30 mouse cellular contexts compared by ENCODE assay signal in genomic region chr2:38377254-38377653, GRCm38 (mm10). TPM values are rescaled to one million over a fixed set of nuclear protein-coding genes. Genes with fewer than 3 reads are reported as not detected.
A peak's percentile ranks its signal among the peaks of the same experiment; 100 is the strongest.
DNase-seq lines count a peak whose midpoint lies in the region; ATAC-seq and TF ChIP-seq lines count a peak whose summit lies in the region.
"Had no signal": no experiment of that assay in that cellular context is flagged by ENCODE, and none has a peak within 500 bp of the region (broad histone marks: within the 10 kb centered on the region; RNA-seq: fewer than 3 reads in every experiment).

No protein-coding gene starts in this region.

- H3K9me3 ChIP-seq in forebrain, embryonic 10.5 days = no peaks in the 10 kb centered on the region
- no peaks in the 10 kb centered on the region for H3K9me3 ChIP-seq in forebrain, embryonic 16.5 days (ENCODE audit: control insufficient read depth, low read length)
- no peaks in the 10 kb centered on the region for H3K9me3 ChIP-seq in intestine, embryonic 14.5 days (ENCODE audit: control insufficient read depth, low read length)
- no peaks in the 10 kb centered on the region for H3K9me3 ChIP-seq in intestine, postnatal 0 days (ENCODE audit: control insufficient read depth)
- H3K9me3 ChIP-seq: embryonic facial prominence, embryonic 10.5 days; embryonic facial prominence, embryonic 13.5 days; forebrain, embryonic 13.5 days; heart, embryonic 10.5 days; hindbrain, embryonic 12.5 days had no signal

- no peaks in the 10 kb centered on the region for H3K36me3 ChIP-seq in forebrain, embryonic 10.5 days (replicated peaks)
- H3K36me3 ChIP-seq in forebrain, embryonic 16.5 days (ENCODE audit: control insufficient read depth, insufficient read depth) = no peaks in the 10 kb centered on the region
- H3K36me3 ChIP-seq in intestine, embryonic 14.5 days (ENCODE audit: control insufficient read depth, insufficient read depth, low read length) = no peaks in the 10 kb centered on the region
- no peaks in the 10 kb centered on the region for H3K36me3 ChIP-seq in intestine, postnatal 0 days (ENCODE audit: control insufficient read depth, insufficient read depth)
- H3K36me3 ChIP-seq: embryonic facial prominence, embryonic 10.5 days; embryonic facial prominence, embryonic 13.5 days; heart, embryonic 10.5 days; heart, embryonic 13.5 days; hindbrain, embryonic 12.5 days had no signal

- ATAC-seq in forebrain, embryonic 16.5 days = no peak
- 0 out of 2 replicates have a peak, but pooled peaks have one; percentile 3 for ATAC-seq in intestine, embryonic 14.5 days (replicated peaks; ENCODE audit: low FRiP score, low TSS enrichment, low read depth)
- ATAC-seq in intestine, postnatal 0 days = no peak
- ATAC-seq: activated CD4-positive, CD25-positive, alpha-beta regulatory T cell, adult 4 months; forebrain, embryonic 13.5 days; forebrain, postnatal 0 days; hindbrain, embryonic 16.5 days; intestine, embryonic 16.5 days had no signal

- DNase-seq in cerebellum, adult 11-12 months = peak; percentile 36
- no peak for DNase-seq in cerebellum, adult 9-10 months
- DNase-seq in cerebellum, adult 9-11 months = peak; percentile 54
- DNase-seq in cerebellum, postnatal 4 days (ENCODE audit: low spot score in 2 of 2) = no peak
- no peak for DNase-seq in forebrain, embryonic 10.5 days (ENCODE audit: extremely low spot score, low spot score)
- no peak for DNase-seq in intestine, embryonic 14.5 days (ENCODE audit: low spot score)
- DNase-seq: adrenal gland, adult 8-10 months; adrenal gland, postnatal 25 days; embryo, embryonic 11 days; forebrain, postnatal 0 days; gastrocnemius, adult 2 months; gastrocnemius, postnatal 14 days; heart, adult 18-20 months; heart, postnatal 14 days; heart, postnatal 4 days; kidney, adult 2 months had no signal

- H3K4me3 ChIP-seq in forebrain, embryonic 10.5 days = no peak overlapping the region
- no peak overlapping the region for H3K4me3 ChIP-seq in forebrain, embryonic 16.5 days (replicated peaks; ENCODE audit: low read length)
- no peak overlapping the region for H3K4me3 ChIP-seq in intestine, embryonic 14.5 days (ENCODE audit: low read depth, low read length)
- no peak overlapping the region for H3K4me3 ChIP-seq in intestine, postnatal 0 days (ENCODE audit: low read depth, low read length)
- H3K4me3 ChIP-seq: embryonic facial prominence, embryonic 10.5 days; embryonic facial prominence, embryonic 13.5 days; erythroblast, embryonic 14.5 days; forebrain, embryonic 13.5 days; gastrocnemius, adult 2 months; heart, embryonic 10.5 days; heart, embryonic 13.5 days; hindbrain, embryonic 12.5 days had no signal

- peak overlapping the region; percentile 26; the same call in 1 of the 2 replicates for H3K27ac ChIP-seq in forebrain, embryonic 10.5 days
- no peak overlapping the region for H3K27ac ChIP-seq in forebrain, embryonic 16.5 days (ENCODE audit: low read length)
- H3K27ac ChIP-seq in intestine, embryonic 14.5 days (ENCODE audit: low read depth) = no peak overlapping the region
- H3K27ac ChIP-seq in intestine, postnatal 0 days (ENCODE audit: low read depth, low read length) = no peak overlapping the region
- H3K27ac ChIP-seq: embryonic facial prominence, embryonic 10.5 days; embryonic facial prominence, embryonic 13.5 days; forebrain, embryonic 13.5 days; gastrocnemius, adult 2 months; heart, embryonic 10.5 days; heart, embryonic 13.5 days; hindbrain, embryonic 12.5 days had no signal

- no peak for TF ChIP-seq CTCF in intestine, postnatal 0 days (IDR thresholded peaks at IDR 0.05; ENCODE audit: low read depth)

- peaks cover 35% of the 10 kb centered on the region for H3K4me1 ChIP-seq in forebrain, embryonic 10.5 days
- peaks cover 16% of the 10 kb centered on the region for H3K4me1 ChIP-seq in forebrain, embryonic 16.5 days (replicated peaks; ENCODE audit: control insufficient read depth, insufficient read depth, low read length)
- H3K4me1 ChIP-seq in intestine, embryonic 14.5 days (replicated peaks; ENCODE audit: control insufficient read depth, insufficient read depth, low read length) = no peaks in the 10 kb centered on the region; the same call in 1 of the 2 replicates
- no peaks in the 10 kb centered on the region for H3K4me1 ChIP-seq in intestine, postnatal 0 days (replicated peaks; ENCODE audit: control insufficient read depth, insufficient read depth, low read length)

- no peak overlapping the region for H3K9ac ChIP-seq in forebrain, embryonic 16.5 days (replicated peaks; ENCODE audit: low read depth, low read length)
- no peak overlapping the region for H3K9ac ChIP-seq in intestine, embryonic 14.5 days (ENCODE audit: low read length)
- H3K9ac ChIP-seq in intestine, postnatal 0 days (ENCODE audit: low read depth, low read length) = no peak overlapping the region
- H3K9ac ChIP-seq: embryonic facial prominence, embryonic 13.5 days; forebrain, embryonic 13.5 days; forebrain, postnatal 0 days; heart, embryonic 13.5 days; hindbrain, embryonic 12.5 days had no signal

- peaks cover 89% of the 10 kb centered on the region for H3K27me3 ChIP-seq in forebrain, embryonic 10.5 days (ENCODE audit: poor library complexity, severe bottlenecking)
- H3K27me3 ChIP-seq in forebrain, embryonic 16.5 days (replicated peaks; ENCODE audit: control insufficient read depth, insufficient read depth, low read length) = no peaks in the 10 kb centered on the region; the same call in 1 of the 2 replicates
- peaks cover 50% of the 10 kb centered on the region for H3K27me3 ChIP-seq in intestine, embryonic 14.5 days (replicated peaks; ENCODE audit: control insufficient read depth, insufficient read depth, low read length)
- peaks cover 38% of the 10 kb centered on the region for H3K27me3 ChIP-seq in intestine, postnatal 0 days (replicated peaks; ENCODE audit: control insufficient read depth, insufficient read depth, low read length)

- WGBS in forebrain, embryonic 10.5 days = 76% methylated on average over 7 of the region's 7 CpGs
- WGBS in forebrain, embryonic 16.5 days = 83% methylated on average over 7 of the region's 7 CpGs
- 82% methylated on average over 7 of the region's 7 CpGs for WGBS in intestine, embryonic 14.5 days
- WGBS in intestine, postnatal 0 days = 82% methylated on average over 7 of the region's 7 CpGs

- no peak overlapping the region for H3K4me2 ChIP-seq in forebrain, embryonic 16.5 days (ENCODE audit: low read length)
- no peak overlapping the region for H3K4me2 ChIP-seq in intestine, embryonic 14.5 days (ENCODE audit: low read length)
- no peak overlapping the region for H3K4me2 ChIP-seq in intestine, postnatal 0 days (replicated peaks; ENCODE audit: low read depth)
- H3K4me2 ChIP-seq: embryonic facial prominence, embryonic 13.5 days; forebrain, embryonic 13.5 days; heart, embryonic 13.5 days; hindbrain, embryonic 12.5 days had no signal

RNA-seq across cellular contexts. Expression of gene Lhx2, which starts 38.2 kb away (rescaled TPM):
- polyA plus RNA-seq in forebrain, embryonic 10.5 days (2016; fragmentation: Nextera tagmentation; extraction: Ambion mirVana) = 108 and 115 TPM in 2 replicates
- polyA plus RNA-seq in forebrain, embryonic 16.5 days (2015; fragmentation: Nextera tagmentation; extraction: Ambion mirVana) = 69.7 and 90.4 TPM in 2 replicates
- polyA plus RNA-seq in intestine, embryonic 14.5 days (2014; fragmentation: Nextera tagmentation; extraction: Ambion mirVana) = 0.19 TPM in 1 of 2 replicates, not detected in the other
- polyA plus RNA-seq in intestine, postnatal 0 days (2015; fragmentation: Nextera tagmentation; extraction: Ambion mirVana) = not detected in 2 replicates
- polyA plus RNA-seq: activated CD4-positive, CD25-positive, alpha-beta regulatory T cell, adult 4 months; heart, embryonic 16.5 days; kidney, embryonic 14.5 days had no signal

Comparison
In these comparisons a context has a peak if more than half of its experiments do, and no peak if none do; other contexts are left out.
1. DNase-seq: peak in cerebellum, adult 11-12 months (single experiment) and cerebellum, adult 9-11 months (single experiment); none in cerebellum, adult 9-10 months (single experiment), cerebellum, postnatal 4 days (0 of 2), forebrain, embryonic 10.5 days (single experiment) and intestine, embryonic 14.5 days (single experiment).
2. RNA of gene Lhx2, which starts 38.2 kb away (polyA plus RNA-seq): 108 to 115 TPM in forebrain, embryonic 10.5 days and 69.7 to 90.4 TPM in forebrain, embryonic 16.5 days; 0.19 TPM in intestine, embryonic 14.5 days and not detected in intestine, postnatal 0 days; every median in the first group is over 10 times any median in the second.